Mouse (Mus musculus): ENCODE results near the gene 1700012P22Rik.

1700012P22Rik gene

DNA sequence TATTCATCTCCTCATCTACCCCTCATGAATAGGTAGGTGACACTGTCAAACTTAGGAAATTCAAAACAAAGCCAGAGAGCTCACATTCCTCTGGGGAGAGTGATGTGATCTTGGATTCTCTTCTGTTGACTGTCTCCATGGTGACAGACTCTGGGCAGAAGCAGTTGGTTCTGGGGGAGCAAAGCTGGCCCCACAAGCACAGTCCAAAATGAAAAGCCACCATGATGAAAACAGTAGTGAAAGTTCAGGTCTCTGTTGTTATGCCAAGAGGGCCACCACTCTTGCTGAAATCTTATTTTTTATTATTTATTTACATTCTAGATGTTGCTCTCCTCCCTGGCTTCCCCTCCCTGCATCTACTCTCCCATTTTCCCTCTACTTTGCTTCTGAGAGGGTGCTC, at the start of gene 1700012P22Rik:
Gene 1700012P22Rik, minus strand, starts transcription at position 101 of the 400 bp plus-strand sequence.
- DNase-seq (ENCODE audit: low read depth, low spot score) = no peak

DNA sequence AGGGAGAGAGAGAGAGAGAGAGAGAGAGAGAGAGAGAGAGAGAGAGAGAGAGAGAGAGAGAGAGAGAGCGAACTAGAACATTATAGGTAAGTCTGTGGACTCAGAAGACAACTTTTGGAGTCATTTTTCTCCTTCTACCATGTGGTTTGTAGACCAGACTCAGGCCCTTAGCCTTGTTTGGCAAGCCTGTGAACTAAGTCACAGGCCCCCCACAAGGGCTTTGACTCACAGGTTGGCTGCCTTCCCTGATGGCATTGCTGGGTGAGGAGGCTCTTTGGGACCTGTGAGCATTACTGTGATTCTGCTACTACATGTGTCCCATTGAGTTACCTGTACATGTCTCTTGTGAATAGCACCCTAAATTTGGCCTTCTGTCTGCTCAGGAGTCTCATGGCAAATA, 29.5 kb upstream of the 1700012P22Rik start:
- no peak for DNase-seq (ENCODE audit: low read depth, low spot score)

DNA sequence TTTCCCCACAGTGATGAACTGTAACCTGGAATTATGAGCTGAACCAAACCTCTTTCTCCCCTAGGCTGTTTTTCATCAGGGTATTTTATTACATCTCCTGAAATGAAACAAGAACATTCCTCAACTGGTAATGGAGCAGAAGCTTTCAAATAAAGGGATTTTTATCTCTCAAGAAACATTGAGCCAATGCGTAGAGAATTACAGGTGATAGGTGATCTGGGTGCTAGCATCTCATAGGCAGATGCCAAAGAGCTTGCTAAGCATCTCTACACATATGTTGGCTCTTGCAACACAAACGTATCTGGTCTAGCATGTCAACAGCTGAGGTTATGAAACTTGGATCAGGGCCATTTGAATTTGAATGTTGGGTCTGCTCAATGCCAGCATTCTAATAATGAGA, 26.6 kb upstream of the 1700012P22Rik start:
- no peak for DNase-seq (ENCODE audit: low read depth, low spot score)

DNA sequence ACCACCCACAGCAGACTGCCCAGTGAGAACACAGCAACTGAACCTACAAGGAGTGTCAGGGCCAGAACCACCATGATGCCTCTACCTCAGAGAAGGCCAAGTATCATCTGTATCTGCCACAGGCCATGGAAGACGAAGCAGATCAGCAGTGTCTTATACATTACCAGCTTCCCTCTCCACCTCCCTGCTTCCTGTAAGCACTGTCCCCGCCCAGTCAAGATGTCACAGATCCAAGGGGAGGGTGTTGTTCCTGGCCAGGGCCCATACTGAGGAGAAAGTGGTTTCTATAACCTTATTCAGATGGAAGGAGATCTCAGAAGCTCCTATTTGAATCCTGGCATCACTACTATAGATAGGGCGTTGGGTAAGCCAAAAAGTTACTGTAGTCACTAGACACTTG, 25.1 kb upstream of the 1700012P22Rik start, which contains the start of gene Aadacl3:
Gene Aadacl3, minus strand, starts transcription at position 101 of the 400 bp plus-strand sequence.
- no peak for DNase-seq (ENCODE audit: low read depth, low spot score)

DNA sequence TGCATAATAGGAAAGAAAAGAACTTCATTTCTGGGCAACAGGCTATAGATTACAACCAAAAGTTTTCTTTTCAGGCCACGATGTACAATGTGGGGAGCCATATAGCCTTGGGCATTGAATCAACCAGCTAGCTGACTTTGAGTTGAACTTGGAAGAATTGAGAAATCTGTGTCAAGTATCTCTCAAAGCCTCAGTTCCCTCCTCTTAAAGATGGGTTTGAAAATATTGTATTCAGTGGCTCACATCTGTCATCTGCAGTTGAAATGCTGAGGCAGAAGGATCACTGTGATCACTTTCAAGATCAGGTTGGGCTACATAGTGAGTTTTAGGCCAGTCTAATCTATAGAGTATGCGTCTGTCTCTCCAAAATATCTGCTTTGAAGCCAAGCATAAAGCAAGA, 14.6 kb upstream of the 1700012P22Rik start, which contains the start of gene Gm9944:
Gene Gm9944, minus strand, starts transcription at position 101 of the 400 bp plus-strand sequence.
- no peak for DNase-seq (ENCODE audit: low read depth, low spot score)

DNA sequence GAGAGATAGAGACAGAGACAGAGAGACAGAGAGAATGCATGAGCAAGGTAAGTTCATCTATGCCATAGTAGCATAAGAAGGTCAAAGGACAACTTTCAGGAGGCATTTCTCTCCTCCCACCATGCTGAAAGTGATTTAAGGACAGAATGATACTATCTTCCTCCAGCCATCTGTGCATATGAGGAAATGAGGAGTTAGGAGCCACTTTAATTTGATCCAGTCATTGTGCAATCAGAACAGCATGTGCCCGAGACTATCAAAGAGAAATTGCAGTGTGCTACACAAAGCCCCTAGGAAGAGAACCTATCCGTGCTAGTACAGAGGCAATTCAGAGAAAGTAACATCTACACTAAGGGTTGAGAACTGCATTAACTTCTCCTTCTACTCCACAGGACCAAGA, 10.0 kb upstream of the 1700012P22Rik start:
- no peak for DNase-seq (ENCODE audit: low read depth, low spot score)

DNA sequence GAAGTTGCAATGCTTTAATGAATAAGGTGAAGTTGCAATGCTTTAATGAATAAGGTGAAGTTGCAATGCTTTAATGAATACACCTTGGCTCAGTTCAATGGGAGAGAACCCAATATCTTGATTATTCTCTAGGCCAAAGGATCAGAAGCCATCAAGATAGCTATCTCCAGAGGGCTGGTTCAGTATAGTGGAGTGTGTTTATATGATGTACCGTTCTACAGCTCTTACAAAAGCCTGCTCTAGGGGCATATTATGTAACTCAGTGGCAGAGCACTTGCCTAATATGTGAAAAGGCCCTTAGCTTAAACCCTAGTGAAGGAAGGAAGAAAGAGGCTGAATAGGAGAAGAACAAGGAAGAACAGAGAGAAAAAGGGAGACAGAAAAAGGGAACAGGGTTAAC, 3.0 kb upstream of the 1700012P22Rik start:
- DNase-seq (ENCODE audit: low read depth, low spot score) = no peak

DNA sequence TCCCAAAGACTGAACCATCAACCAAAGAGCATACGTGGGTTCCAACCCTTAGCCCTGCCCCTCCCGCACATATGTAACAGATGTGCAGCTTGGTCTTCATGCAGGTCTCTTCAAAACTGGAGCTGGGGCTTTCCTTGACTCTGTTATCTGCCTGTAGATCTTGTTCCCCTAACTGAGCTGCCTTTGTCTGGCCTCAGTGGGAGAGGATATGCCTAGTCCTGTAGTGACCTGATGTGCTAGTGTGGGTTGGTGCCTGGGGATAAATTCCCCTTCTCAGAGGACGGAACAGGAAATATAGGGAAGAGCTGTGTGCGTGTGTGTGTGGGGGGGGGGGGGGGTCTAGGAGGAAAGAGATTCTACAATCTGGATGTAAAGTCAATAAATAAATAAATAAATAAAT, 2.5 kb upstream of the 1700012P22Rik start:
- no peak for DNase-seq (ENCODE audit: low read depth, low spot score)

DNA sequence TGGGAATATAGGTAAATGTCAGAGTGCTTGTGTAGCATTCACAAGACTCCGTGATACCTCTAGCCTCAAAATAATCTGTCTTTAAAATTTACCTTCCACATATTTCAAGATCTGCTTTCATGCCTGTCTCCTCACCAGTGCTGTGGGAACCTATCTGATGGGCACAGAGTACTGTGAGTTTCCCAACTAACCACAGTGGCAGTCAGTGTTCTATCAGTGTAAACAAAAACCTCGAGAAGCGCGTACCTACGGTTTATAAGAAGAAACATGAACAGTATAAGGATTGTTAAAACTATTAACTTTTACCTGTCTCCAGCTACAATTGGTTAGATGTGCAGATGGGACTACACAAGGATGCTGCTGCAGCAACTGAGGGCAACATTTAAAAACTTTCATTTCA, 5.4 kb downstream of the 1700012P22Rik start:
- no peak for DNase-seq (ENCODE audit: low read depth, low spot score)

DNA sequence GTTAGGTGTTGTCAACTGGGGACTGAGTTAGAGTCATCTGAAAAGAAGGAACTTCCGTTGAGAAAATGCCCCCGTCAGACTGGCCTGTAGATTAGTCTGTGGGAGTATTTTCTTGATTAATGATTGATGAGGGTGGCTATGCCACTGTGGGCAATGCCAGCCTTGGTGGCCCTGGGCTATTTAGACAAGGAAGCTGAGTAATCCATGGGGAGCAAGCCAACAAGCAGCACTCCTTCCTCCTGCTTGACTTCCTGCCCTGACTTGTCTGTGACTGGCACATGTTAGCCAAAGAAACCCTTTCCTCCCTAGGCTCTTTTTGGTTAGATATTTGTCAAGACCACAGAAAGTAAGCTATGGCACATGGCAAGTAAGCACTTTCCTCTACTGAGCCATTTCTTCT, 7.8 kb downstream of the 1700012P22Rik start:
- no peak for DNase-seq (ENCODE audit: low read depth, low spot score)

DNA sequence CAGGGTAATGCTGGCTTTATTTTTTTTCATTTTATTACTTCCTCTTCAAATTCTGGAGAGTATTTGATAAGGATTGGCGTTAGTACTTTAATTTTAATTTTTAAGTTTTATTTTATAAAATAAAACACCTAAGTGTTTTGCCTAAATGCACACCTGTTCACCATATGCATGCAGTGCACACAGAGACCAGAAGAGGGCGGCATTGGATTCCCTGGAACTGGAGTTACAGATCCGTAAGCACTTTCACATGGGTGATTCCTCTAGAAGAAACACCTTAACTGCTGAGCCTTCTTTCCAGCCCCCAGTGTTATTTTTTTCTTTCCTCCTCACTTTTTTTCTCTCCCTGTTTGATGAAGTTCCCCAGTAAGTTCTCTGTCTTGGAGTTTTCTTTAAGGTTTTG, 9.7 kb downstream of the 1700012P22Rik start:
- DNase-seq (ENCODE audit: low read depth, low spot score) = peak; percentile 1

DNA sequence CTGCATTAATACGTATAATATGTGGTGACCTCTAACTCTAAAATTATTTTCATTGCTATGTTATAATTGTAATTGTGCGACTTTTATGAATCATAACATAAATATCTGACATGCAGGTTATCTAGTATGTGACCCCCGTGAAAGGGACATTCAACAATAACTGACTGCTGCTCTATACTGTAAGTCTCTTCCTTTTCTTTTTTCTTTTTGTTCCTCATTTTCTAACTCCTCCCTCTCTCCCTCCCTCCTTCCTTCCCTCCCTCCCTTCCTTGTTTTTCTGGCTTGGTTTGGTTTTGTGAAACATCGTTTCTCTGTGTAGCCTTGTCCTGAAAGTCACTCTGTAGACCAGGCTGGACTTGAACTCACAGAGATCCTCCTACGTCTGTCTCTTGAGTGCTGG, 14.0 kb downstream of the 1700012P22Rik start:
- DNase-seq (ENCODE audit: low read depth, low spot score) = no peak

DNA sequence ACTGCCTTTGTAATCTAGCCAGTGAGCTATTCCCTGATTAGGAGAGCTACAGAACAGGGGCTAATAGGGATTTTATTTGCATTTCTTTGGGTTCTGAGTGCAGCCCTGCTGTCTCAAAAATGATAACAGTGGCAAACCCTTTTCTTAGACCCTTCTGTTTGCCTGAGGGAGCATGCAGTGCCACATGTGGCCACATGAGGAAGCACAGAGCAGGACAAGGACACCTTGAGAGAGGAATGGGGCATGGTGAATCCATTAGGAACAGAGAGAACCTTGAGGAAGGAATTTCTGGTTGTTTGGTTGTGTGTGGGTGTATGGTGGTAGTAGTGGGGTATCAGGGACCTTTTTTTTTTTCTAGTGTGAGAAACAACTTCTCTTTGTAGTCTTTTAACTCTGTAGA, 17.9 kb downstream of the 1700012P22Rik start:
- no peak for DNase-seq (ENCODE audit: low read depth, low spot score)

DNA sequence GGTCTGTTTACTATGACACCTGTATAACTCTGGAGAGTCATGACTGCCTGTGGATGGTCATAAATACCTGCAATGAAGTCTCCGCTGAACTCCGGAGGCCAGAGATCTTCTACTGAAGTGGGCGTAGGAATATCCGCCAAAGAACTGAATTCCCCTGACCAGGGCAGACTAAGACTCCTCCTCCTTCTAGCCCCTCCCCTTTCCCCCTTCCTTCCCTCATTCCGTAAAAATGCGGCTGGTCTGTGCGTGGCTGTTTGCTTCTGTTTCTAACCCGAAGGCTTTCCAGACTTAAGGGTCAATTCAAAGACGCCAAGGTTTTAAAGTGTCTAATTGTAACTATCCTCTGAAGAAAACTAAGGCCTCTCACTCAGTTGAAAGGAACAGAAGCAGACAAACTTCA, 30.3 kb downstream of the 1700012P22Rik start, which contains the start of gene Pramef12:
Gene Pramef12, minus strand, starts transcription at position 175 of the 400 bp plus-strand sequence.
- no peak for DNase-seq (ENCODE audit: low read depth, low spot score)

DNA sequence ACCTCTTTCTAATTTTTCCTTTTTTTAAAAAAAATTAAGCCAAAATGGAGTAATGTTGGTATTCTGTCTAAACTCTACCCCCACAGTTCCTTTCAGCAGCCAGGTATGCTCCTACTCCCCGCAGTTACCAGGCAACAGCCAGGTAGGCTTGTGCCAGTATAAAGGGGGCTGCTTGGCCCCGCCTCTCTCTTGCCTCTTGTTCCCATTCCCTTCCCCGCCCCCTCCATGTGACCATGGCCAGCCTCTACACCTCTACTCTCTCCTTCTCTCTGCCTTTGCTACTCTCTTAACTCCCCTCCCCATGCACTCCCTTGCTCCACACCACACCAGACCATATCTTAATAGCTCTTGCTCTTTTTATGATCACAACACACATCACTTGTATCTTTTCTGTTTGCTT, 32.3 kb downstream of the 1700012P22Rik start:
- DNase-seq (ENCODE audit: low read depth, low spot score) = no peak

DNA sequence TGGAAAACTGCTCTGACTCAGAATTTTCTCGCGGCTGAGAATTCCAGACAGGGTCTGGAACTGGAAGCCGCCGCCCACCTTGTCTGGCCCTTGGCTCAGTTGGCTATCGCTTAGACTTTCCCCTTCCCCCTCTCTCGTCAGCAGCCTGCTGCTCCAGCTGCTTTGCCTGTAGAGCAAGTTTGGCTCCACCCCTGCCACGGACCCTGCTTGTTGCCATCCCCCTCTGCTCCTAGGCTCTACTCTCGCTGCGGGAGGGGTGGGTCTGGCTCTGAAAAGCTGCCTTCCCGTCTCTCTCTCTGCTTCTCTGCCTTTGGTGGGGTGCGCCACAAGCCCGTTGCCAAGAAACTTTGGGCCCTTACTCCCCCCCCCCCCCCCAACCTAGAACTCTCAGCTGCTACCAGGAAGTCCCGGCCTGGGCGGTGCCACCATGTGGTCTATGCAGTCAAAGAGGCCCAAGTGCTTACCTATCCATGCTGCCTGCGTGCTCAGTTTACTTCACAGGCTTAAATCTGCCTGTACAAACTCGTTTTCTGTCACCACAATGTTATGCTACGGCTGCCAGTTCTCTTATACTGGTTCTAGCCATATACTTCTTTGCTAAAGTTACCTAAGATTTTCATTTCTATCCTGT, 34.0 kb downstream of the 1700012P22Rik start:
- no peak for DNase-seq (ENCODE audit: low read depth, low spot score)

DNA sequence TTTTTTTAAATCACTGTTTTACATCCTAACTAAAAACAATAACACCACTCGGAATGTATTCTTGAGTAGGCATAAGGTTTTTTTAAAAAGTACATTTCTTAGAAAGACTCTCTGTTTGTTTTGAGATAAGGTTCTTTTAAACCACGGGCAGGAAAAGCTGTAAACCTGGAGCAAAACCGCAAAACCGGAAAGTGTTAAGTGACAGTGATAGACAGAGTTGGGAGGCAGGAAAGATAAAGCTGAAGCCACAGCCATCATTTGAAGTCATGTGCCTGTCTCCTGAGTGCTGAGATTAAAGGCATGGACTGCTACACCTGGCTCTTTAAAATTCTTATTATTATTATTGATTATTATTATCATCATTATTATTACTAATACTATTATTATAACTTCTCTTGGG, 35.9 kb downstream of the 1700012P22Rik start:
- no peak for DNase-seq (ENCODE audit: low read depth, low spot score)

DNA sequence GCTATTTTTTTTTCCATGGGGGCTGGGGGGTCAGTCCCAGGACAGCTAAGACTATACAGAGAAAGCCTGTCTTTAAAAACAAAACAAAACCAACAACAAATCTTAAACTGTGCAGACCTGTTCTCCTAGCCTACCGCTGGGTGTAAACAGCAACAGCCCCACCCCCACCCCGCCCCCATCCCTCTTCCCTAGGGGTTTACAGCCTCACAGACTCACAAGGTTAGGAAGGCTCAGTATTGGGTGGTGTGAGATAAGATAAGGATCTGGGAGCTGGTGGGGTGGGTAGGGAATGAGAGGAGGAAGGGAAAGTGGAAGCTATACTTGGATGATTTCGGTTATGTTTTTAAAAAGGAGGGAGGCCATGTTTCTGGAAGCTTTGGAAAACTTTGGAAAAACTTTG, 42.3 kb downstream of the 1700012P22Rik start:
- no peak for DNase-seq (ENCODE audit: low read depth, low spot score)

DNA sequence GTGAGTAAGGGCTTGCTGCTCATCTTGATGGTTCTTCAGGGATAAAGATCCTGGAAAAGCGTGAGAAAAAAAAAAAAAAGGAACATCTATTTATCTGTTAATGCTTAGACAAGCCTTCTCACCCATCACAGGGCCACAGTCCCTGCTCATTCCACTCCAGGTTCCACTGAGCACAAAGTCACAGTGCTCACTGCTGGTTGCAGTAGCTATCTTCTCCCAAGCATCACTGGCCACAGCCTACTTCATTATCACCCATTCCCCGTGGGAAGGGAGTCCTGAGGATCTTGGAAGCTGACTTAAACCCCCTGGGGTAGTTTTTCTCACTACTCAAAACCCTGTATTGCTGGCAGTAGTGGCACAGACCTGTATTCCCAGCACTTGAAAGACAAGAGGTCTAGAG, 60.7 kb downstream of the 1700012P22Rik start, which contains the start of gene Pramef20:
Gene Pramef20, minus strand, starts transcription at position 23 of the 400 bp plus-strand sequence.
- DNase-seq (ENCODE audit: low read depth, low spot score) = no peak

Data from c-Kit-negative CD71-positive TER-119-positive erythroid progenitor cells, embryonic 14.5 days (primary cell).